Mouse (Mus musculus) regulatory T cell (primary cell): ENCODE data around the gene Dock8.

ENCODE experiments used
- in situ Hi-C: fragments of 300-600 bp; cut with MboI, MseI; formaldehyde crosslinking; loops from one replicate; pipeline ENCODE4 v1.15.1; 2025; ENCODE audit warnings: high pct_unique_total_duplicates

The Dock8 gene

GRCm38 (mm10) chr19:25060375-25060774, 61.0 kb downstream of the Dock8 start:
- in situ Hi-C loops: no loop called here

- in situ Hi-C loops: no loop called here
Measured at GRCm38 (mm10) chr19:25062188-25062856, 63.0 kb downstream of the Dock8 start.

GRCm38 (mm10) chr19:25062857-25063240, 63.5 kb downstream of the Dock8 start:
- in situ Hi-C loops: no loop called here

GRCm38 (mm10) chr19:25066229-25066628, 66.9 kb downstream of the Dock8 start:
- in situ Hi-C loops: no loop called here

- in situ Hi-C loops: no loop called here
Measured at GRCm38 (mm10) chr19:25068518-25068917, 69.2 kb downstream of the Dock8 start.

- in situ Hi-C loops: no loop called here
Measured at GRCm38 (mm10) chr19:25072521-25072920, 73.2 kb downstream of the Dock8 start.

- in situ Hi-C loops: no loop called here
Measured at GRCm38 (mm10) chr19:25074741-25075140, 75.4 kb downstream of the Dock8 start.

- in situ Hi-C loops: no loop called here
Measured at GRCm38 (mm10) chr19:25077636-25078035, 78.3 kb downstream of the Dock8 start.

- in situ Hi-C loops: no loop called here
Measured at GRCm38 (mm10) chr19:25078130-25078529, 78.8 kb downstream of the Dock8 start.

GRCm38 (mm10) chr19:25080166-25080565, 80.8 kb downstream of the Dock8 start:
- in situ Hi-C loops: no loop called here

GRCm38 (mm10) chr19:25082839-25083238, 83.5 kb downstream of the Dock8 start:
- in situ Hi-C loops: no loop called here

GRCm38 (mm10) chr19:25087181-25087580, 87.8 kb downstream of the Dock8 start:
- in situ Hi-C loops: no loop called here

- in situ Hi-C loops: no loop called here
Measured at GRCm38 (mm10) chr19:25089746-25090145, 90.4 kb downstream of the Dock8 start.

GRCm38 (mm10) chr19:25095135-25095534, 95.8 kb downstream of the Dock8 start:
- in situ Hi-C loops: no loop called here

- in situ Hi-C loops: no loop called here
Measured at GRCm38 (mm10) chr19:25096316-25096715, 97.0 kb downstream of the Dock8 start.

GRCm38 (mm10) chr19:25096986-25097385, 97.7 kb downstream of the Dock8 start:
- in situ Hi-C loops: no loop called here

GRCm38 (mm10) chr19:25097506-25097905, 98.2 kb downstream of the Dock8 start:
- in situ Hi-C loops: no loop called here

- in situ Hi-C loops: no loop called here
Measured at GRCm38 (mm10) chr19:25097951-25098350, 98.6 kb downstream of the Dock8 start.

- in situ Hi-C loops: no loop called here
Measured at GRCm38 (mm10) chr19:25098941-25099340, 99.6 kb downstream of the Dock8 start.

GRCm38 (mm10) chr19:25105682-25106081, 106.3 kb downstream of the Dock8 start:
- in situ Hi-C loops: no loop called here

- in situ Hi-C loops: no loop called here
Measured at GRCm38 (mm10) chr19:25106315-25106714, 107.0 kb downstream of the Dock8 start.

GRCm38 (mm10) chr19:25107417-25107816, 108.1 kb downstream of the Dock8 start:
- in situ Hi-C loops: no loop called here

- in situ Hi-C loops: no loop called here
Measured at GRCm38 (mm10) chr19:25111591-25112233, 112.4 kb downstream of the Dock8 start.
